9 mouse cellular contexts compared by ENCODE assay signal in genomic region chr11:18897921-18898646, GRCm38 (mm10).
DNase-seq lines count a peak whose midpoint lies in the region; ATAC-seq and TF ChIP-seq lines count a peak whose summit lies in the region.
"Had no signal": no experiment of that assay in that cellular context is flagged by ENCODE, and none has a peak within 500 bp of the region (broad histone marks: within the 10 kb centered on the region; RNA-seq: fewer than 3 reads in every experiment).

No protein-coding gene starts in this region.

- H3K4me1 ChIP-seq in kidney, embryonic 15.5 days = peaks cover 22% of the 10 kb centered on the region
- no peaks in the 10 kb centered on the region for H3K4me1 ChIP-seq in kidney, adult 2 months (ENCODE audit: control insufficient read depth, insufficient read depth, low read length)
- no peaks in the 10 kb centered on the region for H3K4me1 ChIP-seq in midbrain, embryonic 14.5 days (ENCODE audit: control insufficient read depth, insufficient read depth, low read length)

- no peak overlapping the region for H3K4me2 ChIP-seq in kidney, embryonic 15.5 days
- H3K4me2 ChIP-seq in midbrain, embryonic 14.5 days (ENCODE audit: low read length) = no peak overlapping the region
- H3K4me2 ChIP-seq: midbrain, embryonic 13.5 days had no signal

- H3K36me3 ChIP-seq in kidney, embryonic 15.5 days = no peaks in the 10 kb centered on the region
- no peaks in the 10 kb centered on the region for H3K36me3 ChIP-seq in kidney, adult 2 months (ENCODE audit: control insufficient read depth, insufficient read depth, low read length)
- H3K36me3 ChIP-seq in midbrain, embryonic 14.5 days (ENCODE audit: control insufficient read depth, insufficient read depth, low read length) = no peaks in the 10 kb centered on the region
- H3K36me3 ChIP-seq: midbrain, embryonic 13.5 days had no signal

- H3K27ac ChIP-seq in kidney, embryonic 15.5 days = 0 out of 2 replicates have a peak overlapping the region, but pooled peaks have one; percentile 18
- H3K27ac ChIP-seq in kidney, adult 2 months (ENCODE audit: insufficient read depth, low read depth, low read length) = no peak overlapping the region
- no peak overlapping the region for H3K27ac ChIP-seq in midbrain, embryonic 14.5 days (replicated peaks; ENCODE audit: low read depth, low read length)
- H3K27ac ChIP-seq: midbrain, embryonic 13.5 days had no signal

- DNase-seq in adrenal gland, postnatal 14 days = peak; percentile 49
- no peak for DNase-seq in adrenal gland, postnatal 36 days
- no peak for DNase-seq in kidney, adult 2 months
- DNase-seq in urinary bladder, postnatal 25 days (ENCODE audit: low spot score) = peak; percentile 64
- DNase-seq in urinary bladder, postnatal 10 days (ENCODE audit: low spot score) = no peak
- DNase-seq in midbrain, embryonic 14.5 days = no peak
- no peak for DNase-seq in thymus, postnatal 4 days

- H3K4me3 ChIP-seq in kidney, embryonic 15.5 days (replicated peaks) = no peak overlapping the region
- H3K4me3 ChIP-seq in kidney, adult 2 months (ENCODE audit: insufficient read depth, low read depth, low read length) = no peak overlapping the region
- H3K4me3 ChIP-seq in midbrain, embryonic 14.5 days (replicated peaks; ENCODE audit: low read depth, low read length) = no peak overlapping the region
- H3K4me3 ChIP-seq: midbrain, embryonic 13.5 days had no signal

- TF ChIP-seq CTCF in kidney, adult 2 months (conservative IDR thresholded peaks at IDR 0.05; ENCODE audit: insufficient read depth, insufficient read length, low read depth, low read length) = no peak

- no peaks in the 10 kb centered on the region for H3K9me3 ChIP-seq in kidney, embryonic 15.5 days (replicated peaks)
- H3K9me3 ChIP-seq in midbrain, embryonic 14.5 days (ENCODE audit: control insufficient read depth, low read length) = no peaks in the 10 kb centered on the region
- H3K9me3 ChIP-seq: midbrain, embryonic 13.5 days had no signal

- 33% methylated on average over 7 of the region's 7 CpGs for WGBS in kidney, embryonic 15.5 days
- WGBS in kidney, adult 2 months = 27% methylated on average over 7 of the region's 7 CpGs
- WGBS in midbrain, embryonic 14.5 days = 52% methylated on average over 7 of the region's 7 CpGs

- TF ChIP-seq POLR2A in kidney, adult 2 months (IDR thresholded peaks at IDR 0.05; ENCODE audit: low read depth, low read length) = no peak

- 0 out of 2 replicates have a peak, but pooled peaks have one; percentile 22 for ATAC-seq in kidney, embryonic 15.5 days (replicated peaks; ENCODE audit: low FRiP score)
- no peak for ATAC-seq in midbrain, embryonic 14.5 days (ENCODE audit: low FRiP score, low TSS enrichment)
- ATAC-seq: midbrain, embryonic 13.5 days had no signal

- H3K27me3 ChIP-seq in kidney, embryonic 15.5 days = no peaks in the 10 kb centered on the region
- no peaks in the 10 kb centered on the region for H3K27me3 ChIP-seq in kidney, adult 2 months (replicated peaks; ENCODE audit: control insufficient read depth, insufficient read depth, low read length)
- no peaks in the 10 kb centered on the region for H3K27me3 ChIP-seq in midbrain, embryonic 14.5 days (ENCODE audit: control insufficient read depth, insufficient read depth, low read length)
- H3K27me3 ChIP-seq: midbrain, embryonic 13.5 days had no signal

- H3K9ac ChIP-seq in kidney, embryonic 15.5 days = no peak overlapping the region
- H3K9ac ChIP-seq in midbrain, embryonic 14.5 days (replicated peaks; ENCODE audit: low read length) = no peak overlapping the region
- H3K9ac ChIP-seq: midbrain, embryonic 13.5 days had no signal

Comparison
In these comparisons a context has a peak if more than half of its experiments do, and no peak if none do; other contexts are left out.
1. DNase-seq: peak in adrenal gland, postnatal 14 days (single experiment) and urinary bladder, postnatal 25 days (single experiment); none in adrenal gland, postnatal 36 days (0 of 2), kidney, adult 2 months (single experiment), urinary bladder, postnatal 10 days (single experiment), midbrain, embryonic 14.5 days (single experiment) and thymus, postnatal 4 days (single experiment).